Mouse (Mus musculus) heart, postnatal 0 days (tissue): ENCODE data around the gene Cdkal1. TPM values are rescaled to one million over a fixed set of nuclear protein-coding genes. Genes with fewer than 3 reads are reported as not detected.
A peak's percentile ranks its signal among the peaks of the same experiment; 100 is the strongest.

Experiments
- ATAC-seq: fragments of 200-750 bp; cut with Nextera tagmentation; 2 replicates; pipeline ENCODE4 v1.8.0; 2017; ENCODE audit warnings: low read depth, moderate number of reproducible peaks, moderate library complexity; ENCODE audit not compliant: insufficient read depth
- DNase-seq: peaks from one replicate; pipeline ENCODE4 v3.0.0-alpha.2; 2016; ENCODE audit warnings: low spot score
- H3K27ac ChIP-seq: fragments of 300-500 bp; sonication (generic); 2 replicates; pipeline ENCODE4 v1.5.1; 2014; ENCODE audit warnings: low read depth, mild to moderate bottlenecking
- H3K27me3 ChIP-seq: fragments of 300-500 bp; sonication (generic); 2 replicates; pipeline ENCODE4 v1.6.1; 2014; ENCODE audit warnings: low read length, mixed read lengths; ENCODE audit not compliant: control insufficient read depth, insufficient read depth
- H3K36me3 ChIP-seq: fragments of 300-500 bp; sonication (generic); replicated peaks from 2 replicates; pipeline ENCODE4 v1.6.1; 2014; ENCODE audit warnings: low read length, mixed read lengths; ENCODE audit not compliant: control insufficient read depth, insufficient read depth
- H3K4me1 ChIP-seq: fragments of 300-500 bp; sonication (generic); 2 replicates; pipeline ENCODE4 v1.6.1; 2014; ENCODE audit warnings: antibody characterized with exemption; ENCODE audit not compliant: control insufficient read depth, insufficient read depth
- H3K4me2 ChIP-seq: fragments of 300-500 bp; sonication (generic); 2 replicates; pipeline ENCODE4 v1.6.1; 2014; ENCODE audit warnings: low read depth, mild to moderate bottlenecking, low read length, moderate library complexity
- H3K4me3 ChIP-seq: fragments of 300-500 bp; sonication (generic); 2 replicates; pipeline ENCODE4 v1.5.1; 2014; ENCODE audit warnings: low read depth, low read length
- H3K9ac ChIP-seq: fragments of 300-500 bp; sonication (generic); replicated peaks from 2 replicates; pipeline ENCODE4 v1.6.1; 2014; ENCODE audit warnings: low read depth, low read length, mixed read lengths
- H3K9me3 ChIP-seq: fragments of 300-500 bp; sonication (generic); replicated peaks from 2 replicates; pipeline ENCODE4 v1.6.1; 2016; ENCODE audit warnings: low read length; ENCODE audit not compliant: control insufficient read depth
- CTCF ChIP-seq: IDR thresholded peaks from 2 replicates; pipeline ENCODE4 v1.5.1; 2016; ENCODE audit warnings: antibody characterized with exemption, control low read depth, low read depth
- EP300 ChIP-seq: IDR thresholded peaks from 2 replicates; pipeline ENCODE4 v1.6.1; 2016; ENCODE audit warnings: antibody characterized with exemption, low read depth
- WGBS: fragments of 180-500 bp; shearing (Covaris S2); extraction: QIAGEN DNeasy Blood & Tissue Kit; methylation state at CpG from one replicate; pipeline ENCODE4 v1.1.7; 2014; 5-methylcytosine and 5-hydroxymethylcytosine counted together
- polyA plus RNA-seq: library from polyadenylated mRNA; unstranded; fragments of >200 nt; fragmentation: Nextera tagmentation; extraction: Ambion mirVana; gene quantifications from 2 replicates; pipeline ENCODE4 v1.2.1, GENCODE M21; 2015
- total RNA-seq: library from RNA; depleted of rRNA; stranded (reverse); fragments of >200 nt; gene quantifications from 2 replicates; pipeline ENCODE4 v1.2.3, GENCODE M21; 2014; ENCODE audit warnings: low replicate concordance

The Cdkal1 gene
- total and polyA plus RNA-seq, 2 experiments from 2014 or later: 9.6 to 17.6 TPM

- ATAC-seq: no peak
- Histone ChIP-seq H3K27ac (no peak overlapping the region), H3K4me2 (no peak overlapping the region), H3K9ac (no peak overlapping the region), H3K27me3 (no peaks in the 10 kb centered on the region), H3K9me3 (no peaks in the 10 kb centered on the region), H3K36me3 (no peaks in the 10 kb centered on the region), H3K4me3 (no peak overlapping the region), H3K4me1 (no peaks in the 10 kb centered on the region)
- 55% methylated on average over 4 of the region's 4 CpGs for WGBS
- TF ChIP-seq EP300: no peak
- TF ChIP-seq CTCF: no peak
- DNase-seq: no peak
Measured at GRCm38 (mm10) chr13:29290569-29290968, 564.9 kb downstream of the Cdkal1 start.

DNA sequence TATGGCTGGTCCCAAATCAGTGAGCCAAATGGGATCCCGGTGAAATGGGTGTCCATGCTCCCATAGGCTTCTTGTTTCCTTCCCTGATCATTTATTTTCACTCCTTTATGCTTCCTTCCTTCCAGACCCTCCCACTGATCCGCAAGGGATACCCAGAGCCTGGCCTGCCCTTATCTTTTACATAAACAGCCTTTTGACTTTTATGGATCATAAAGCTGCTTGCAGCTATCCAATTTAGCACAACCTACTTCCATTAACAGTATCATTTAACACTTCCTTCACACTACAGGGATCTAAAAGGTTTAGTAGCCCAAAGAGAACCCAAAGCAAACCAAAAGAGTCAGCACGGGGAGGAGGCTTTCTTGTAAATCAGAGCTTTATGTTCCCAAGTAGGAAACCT is 570.4 kb downstream of the Cdkal1 start:
- H3K4me2 ChIP-seq: no peak overlapping the region
- ATAC-seq (no peak), DNase-seq (no peak)
- H3K4me3 ChIP-seq: no peak overlapping the region
- no peaks in the 10 kb centered on the region for H3K9me3 ChIP-seq
- no peaks in the 10 kb centered on the region for H3K36me3 ChIP-seq
- no peaks in the 10 kb centered on the region for H3K27me3 ChIP-seq
- H3K9ac ChIP-seq: no peak overlapping the region
- no peak overlapping the region for H3K27ac ChIP-seq
- peaks cover 13% of the 10 kb centered on the region; the same call in 1 of the 2 replicates for H3K4me1 ChIP-seq
- TF ChIP-seq EP300 (no peak), CTCF (no peak)
- WGBS: 55% methylated on average over 3 of the region's 3 CpGs

DNA sequence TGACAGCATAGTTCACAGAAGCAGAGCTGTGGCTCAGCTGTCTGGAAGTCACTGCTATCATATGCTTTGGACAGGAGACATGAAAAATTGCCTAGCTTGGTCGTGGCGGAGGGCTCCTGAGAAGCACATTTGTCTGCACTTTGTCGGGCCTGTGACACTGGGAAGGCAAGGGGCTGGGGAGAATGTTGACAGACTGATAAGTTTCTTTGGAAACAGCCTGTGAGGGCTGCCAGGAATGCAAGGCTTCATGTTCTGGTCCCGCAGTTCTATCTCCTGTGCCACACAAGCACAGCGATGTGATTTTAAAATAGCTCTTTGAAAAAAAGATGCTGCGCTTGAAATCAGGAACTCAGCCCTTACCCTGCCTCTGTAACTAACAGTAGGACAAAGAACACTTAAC is 573.9 kb downstream of the Cdkal1 start:
- ATAC-seq (peak; percentile 95), DNase-seq (peak; percentile 91)
- Histone ChIP-seq H3K36me3 (no peaks in the 10 kb centered on the region), H3K27me3 (no peaks in the 10 kb centered on the region), H3K4me3 (no peak overlapping the region), H3K9ac (no peak overlapping the region), H3K9me3 (no peaks in the 10 kb centered on the region), H3K4me2 (no peak overlapping the region), H3K4me1 (peaks cover 13% of the 10 kb centered on the region; the same call in 1 of the 2 replicates), H3K27ac (peak overlapping the region; percentile 80)
- WGBS: 3% methylated on average over 6 of the region's 6 CpGs
- peak; percentile 86 for TF ChIP-seq EP300
- no peak for TF ChIP-seq CTCF

GRCm38 (mm10) chr13:29278156-29278555 is 577.3 kb downstream of the Cdkal1 start:
- H3K36me3 ChIP-seq: no peaks in the 10 kb centered on the region
- no peak overlapping the region for H3K9ac ChIP-seq
- H3K4me1 ChIP-seq: peaks cover 8% of the 10 kb centered on the region; the same call in 1 of the 2 replicates
- H3K27ac ChIP-seq: no peak overlapping the region
- DNase-seq (no peak), ATAC-seq (no peak)
- H3K9me3 ChIP-seq: no peaks in the 10 kb centered on the region
- no peak overlapping the region for H3K4me3 ChIP-seq
- H3K4me2 ChIP-seq: no peak overlapping the region
- H3K27me3 ChIP-seq: no peaks in the 10 kb centered on the region
- TF ChIP-seq EP300: no peak
- no peak for TF ChIP-seq CTCF
- WGBS: 65% methylated on average over 4 of the region's 4 CpGs

GRCm38 (mm10) chr13:29274296-29274695 is 581.2 kb downstream of the Cdkal1 start:
- H3K4me2 ChIP-seq: no peak overlapping the region
- WGBS: 87% methylated on average over 11 of the region's 11 CpGs
- DNase-seq: no peak
- H3K4me1 ChIP-seq: no peaks in the 10 kb centered on the region
- no peaks in the 10 kb centered on the region for H3K27me3 ChIP-seq
- TF ChIP-seq EP300 (no peak), CTCF (no peak)
- H3K9me3 ChIP-seq: no peaks in the 10 kb centered on the region
- no peak for ATAC-seq
- no peaks in the 10 kb centered on the region for H3K36me3 ChIP-seq
- H3K9ac ChIP-seq: no peak overlapping the region
- no peak overlapping the region for H3K27ac ChIP-seq
- no peak overlapping the region for H3K4me3 ChIP-seq

DNA sequence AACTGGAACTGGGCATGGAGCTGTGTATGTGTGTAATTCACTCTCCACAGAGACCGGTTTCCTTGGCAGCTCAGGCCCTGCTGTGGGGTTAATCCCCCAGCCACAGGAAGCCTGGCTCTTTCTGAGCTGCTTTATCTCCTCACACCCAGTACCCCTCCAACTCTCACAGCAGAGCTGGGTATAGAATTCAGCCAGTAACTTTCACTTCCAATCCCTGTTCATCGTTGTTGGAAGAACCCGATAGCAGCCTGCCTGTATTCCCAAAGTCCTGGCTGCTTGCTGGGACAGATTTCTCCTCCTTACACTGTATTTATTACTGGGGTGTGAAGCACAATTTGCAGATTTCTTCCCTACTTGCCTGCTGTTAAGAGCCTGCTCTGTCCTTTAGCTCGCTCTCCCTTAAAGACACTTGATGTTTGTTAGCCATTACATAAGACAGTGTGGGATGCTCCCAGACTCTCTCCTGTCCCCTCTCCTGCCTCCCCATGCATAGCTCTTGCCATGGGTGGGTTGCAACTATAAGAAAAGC is 581.7 kb downstream of the Cdkal1 start:
- Histone ChIP-seq H3K9ac (no peak overlapping the region), H3K9me3 (no peaks in the 10 kb centered on the region), H3K36me3 (no peaks in the 10 kb centered on the region), H3K4me1 (no peaks in the 10 kb centered on the region), H3K4me3 (no peak overlapping the region), H3K27me3 (no peaks in the 10 kb centered on the region), H3K4me2 (no peak overlapping the region), H3K27ac (no peak overlapping the region)
- ATAC-seq (no peak), DNase-seq (no peak)
- no peak for TF ChIP-seq EP300
- TF ChIP-seq CTCF: no peak
- WGBS: 39% methylated on average over 4 of the region's 4 CpGs
